Mouse (Mus musculus) intestine, postnatal 0 days (tissue): Measurements from ENCODE around the gene Wwp2. TPM values are rescaled to one million over a fixed set of nuclear protein-coding genes. Genes with fewer than 3 reads are reported as not detected.

ENCODE experiments used
- ATAC-seq: fragments of 200-750 bp; cut with Nextera tagmentation; 2 replicates; pipeline ENCODE4 v1.8.0; 2017; ENCODE audit warnings: mild to moderate bottlenecking, moderate TSS enrichment, moderate library complexity
- H3K27ac ChIP-seq: fragments of 300-500 bp; sonication (generic); 2 replicates; pipeline ENCODE4 v1.5.1; 2014; ENCODE audit warnings: mild to moderate bottlenecking, low read depth, low read length, moderate library complexity
- H3K27me3 ChIP-seq: fragments of 300-500 bp; sonication (generic); replicated peaks from 2 replicates; pipeline ENCODE4 v1.6.1; 2014; ENCODE audit warnings: low read length, mixed read lengths; ENCODE audit not compliant: control insufficient read depth, insufficient read depth
- H3K36me3 ChIP-seq: fragments of 300-500 bp; sonication (generic); 2 replicates; pipeline ENCODE4 v1.6.1; 2014; ENCODE audit warnings: mild to moderate bottlenecking, moderate library complexity; ENCODE audit not compliant: control insufficient read depth, insufficient read depth
- H3K4me1 ChIP-seq: fragments of 300-500 bp; sonication (generic); replicated peaks from 2 replicates; pipeline ENCODE4 v1.6.1; 2014; ENCODE audit warnings: antibody characterized with exemption, low read length, mixed read lengths; ENCODE audit not compliant: control insufficient read depth, insufficient read depth
- H3K4me2 ChIP-seq: fragments of 300-500 bp; sonication (generic); replicated peaks from 2 replicates; pipeline ENCODE4 v1.6.1; 2014; ENCODE audit warnings: low read depth, mild to moderate bottlenecking, moderate library complexity
- H3K4me3 ChIP-seq: fragments of 300-500 bp; sonication (generic); 2 replicates; pipeline ENCODE4 v1.5.1; 2014; ENCODE audit warnings: low read depth, low read length
- H3K9ac ChIP-seq: fragments of 300-500 bp; sonication (generic); 2 replicates; pipeline ENCODE4 v1.6.1; 2014; ENCODE audit warnings: mild to moderate bottlenecking, low read depth, low read length
- H3K9me3 ChIP-seq: fragments of 300-500 bp; sonication (generic); 2 replicates; pipeline ENCODE4 v1.6.1; 2016; ENCODE audit warnings: mixed run types; ENCODE audit not compliant: control insufficient read depth
- CTCF ChIP-seq: sonication (generic); IDR thresholded peaks from 2 replicates; pipeline ENCODE4 v1.5.1; 2016; ENCODE audit warnings: low read depth, mild to moderate bottlenecking, control low read depth, antibody characterized with exemption, moderate library complexity
- WGBS: fragments of 180-500 bp; shearing (Covaris S2); extraction: QIAGEN DNeasy Blood & Tissue Kit; methylation state at CpG from one replicate; pipeline ENCODE4 v1.1.7; 2014; 5-methylcytosine and 5-hydroxymethylcytosine counted together
- polyA plus RNA-seq: library from polyadenylated mRNA; unstranded; fragments of >200 nt; fragmentation: Nextera tagmentation; extraction: Ambion mirVana; gene quantifications from 2 replicates; pipeline ENCODE4 v1.2.1, GENCODE M21; 2015

Wwp2 gene
- polyA plus RNA-seq, 1 experiment from 2014 or later, result 37.4 TPM

GRCm38 (mm10) chr8:107544211-107544610 lies 108.0 kb downstream of the Wwp2 start:
- no peak for ATAC-seq
- no peak overlapping the region for H3K27ac ChIP-seq
- H3K9me3 ChIP-seq, result no peaks in the 10 kb centered on the region
- no peaks in the 10 kb centered on the region for H3K4me1 ChIP-seq
- no peak overlapping the region for H3K9ac ChIP-seq
- WGBS, result 85% methylated on average over 8 of the region's 8 CpGs
- no peak overlapping the region for H3K4me2 ChIP-seq
- peaks cover 70% of the 10 kb centered on the region; the same call in 1 of the 2 replicates for H3K36me3 ChIP-seq
- no peak overlapping the region for H3K4me3 ChIP-seq
- TF ChIP-seq CTCF, result no peak
- no peaks in the 10 kb centered on the region for H3K27me3 ChIP-seq

- Histone ChIP-seq H3K9ac (no peak overlapping the region), H3K36me3 (peaks cover 74% of the 10 kb centered on the region; the same call in 1 of the 2 replicates), H3K27ac (no peak overlapping the region), H3K4me3 (no peak overlapping the region), H3K9me3 (no peaks in the 10 kb centered on the region), H3K4me2 (no peak overlapping the region), H3K27me3 (no peaks in the 10 kb centered on the region), H3K4me1 (no peaks in the 10 kb centered on the region)
- WGBS, result 44% methylated on average over 10 of the region's 10 CpGs
- ATAC-seq, result no peak
- TF ChIP-seq CTCF, result no peak
Observed at GRCm38 (mm10) chr8:107544651-107545174, 108.5 kb downstream of the Wwp2 start.

GRCm38 (mm10) chr8:107545621-107546152 lies 109.5 kb downstream of the Wwp2 start:
- Histone ChIP-seq H3K4me3 (no peak overlapping the region), H3K9ac (no peak overlapping the region), H3K4me1 (no peaks in the 10 kb centered on the region), H3K9me3 (no peaks in the 10 kb centered on the region), H3K27ac (no peak overlapping the region), H3K36me3 (peaks cover 74% of the 10 kb centered on the region; the same call in 1 of the 2 replicates), H3K4me2 (no peak overlapping the region), H3K27me3 (no peaks in the 10 kb centered on the region)
- ATAC-seq, result no peak
- 93% methylated on average over 11 of the region's 11 CpGs for WGBS
- no peak for TF ChIP-seq CTCF

DNA sequence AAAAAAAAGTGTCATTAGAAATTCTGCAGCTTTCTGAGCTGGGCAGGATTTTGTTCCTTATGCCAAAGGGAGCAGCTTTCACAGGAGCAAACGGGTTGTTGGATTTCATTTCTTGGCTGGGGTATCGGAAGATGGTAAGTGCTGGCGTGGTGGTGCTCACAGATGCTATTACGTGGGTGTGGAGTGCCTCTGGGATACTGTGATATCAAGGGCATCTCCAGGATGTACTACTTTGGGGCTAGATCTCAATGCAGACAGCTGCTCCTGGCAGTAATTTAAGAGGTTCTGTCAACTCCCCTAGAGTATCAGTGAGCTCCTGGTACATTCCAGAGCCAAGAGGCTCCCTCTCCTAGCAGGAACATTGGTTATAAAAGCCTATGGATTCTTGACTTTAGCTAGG lies 110.0 kb downstream of the Wwp2 start:
- no peak overlapping the region for H3K27ac ChIP-seq
- WGBS, result 93% methylated on average over 4 of the region's 4 CpGs
- H3K9me3 ChIP-seq, result no peaks in the 10 kb centered on the region
- H3K4me2 ChIP-seq, result no peak overlapping the region
- no peak overlapping the region for H3K4me3 ChIP-seq
- H3K9ac ChIP-seq, result no peak overlapping the region
- peaks cover 75% of the 10 kb centered on the region for H3K36me3 ChIP-seq
- no peaks in the 10 kb centered on the region for H3K27me3 ChIP-seq
- ATAC-seq, result no peak
- H3K4me1 ChIP-seq, result no peaks in the 10 kb centered on the region
- no peak for TF ChIP-seq CTCF

GRCm38 (mm10) chr8:107546817-107547216 lies 110.7 kb downstream of the Wwp2 start:
- TF ChIP-seq CTCF, result no peak
- Histone ChIP-seq H3K4me1 (no peaks in the 10 kb centered on the region), H3K27me3 (no peaks in the 10 kb centered on the region), H3K9ac (no peak overlapping the region), H3K4me2 (no peak overlapping the region), H3K9me3 (no peaks in the 10 kb centered on the region), H3K4me3 (no peak overlapping the region), H3K27ac (no peak overlapping the region), H3K36me3 (peaks cover 70% of the 10 kb centered on the region)
- no peak for ATAC-seq
- WGBS, result 82% methylated on average over 8 of the region's 8 CpGs

DNA sequence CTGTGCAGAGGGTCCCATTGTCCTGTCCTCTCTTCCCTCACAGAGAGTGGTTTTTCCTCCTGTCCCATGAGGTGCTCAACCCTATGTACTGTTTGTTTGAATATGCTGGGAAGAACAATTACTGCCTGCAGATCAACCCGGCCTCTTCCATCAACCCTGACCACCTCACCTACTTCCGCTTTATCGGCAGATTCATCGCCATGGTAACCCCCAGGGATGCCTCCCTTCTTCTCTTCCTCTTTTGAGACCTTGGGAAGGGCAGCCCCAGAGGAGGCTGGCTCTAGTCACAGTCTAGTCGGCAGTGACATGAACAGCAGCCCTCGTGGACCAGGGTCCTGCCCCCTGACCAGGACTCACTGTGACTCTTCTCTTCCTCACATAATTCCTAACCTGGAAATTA lies 116.1 kb downstream of the Wwp2 start:
- Histone ChIP-seq H3K36me3 (peaks cover 56% of the 10 kb centered on the region), H3K9ac (no peak overlapping the region), H3K27me3 (no peaks in the 10 kb centered on the region), H3K4me3 (no peak overlapping the region), H3K27ac (no peak overlapping the region), H3K4me1 (no peaks in the 10 kb centered on the region), H3K9me3 (no peaks in the 10 kb centered on the region), H3K4me2 (no peak overlapping the region)
- ATAC-seq, result no peak
- 61% methylated on average over 6 of the region's 6 CpGs for WGBS
- TF ChIP-seq CTCF, result no peak
